Mouse (Mus musculus) E14TG2a.4 (cell line): ENCODE data around the gene Gm45140.

Experiments used
- CTCF ChIP-seq: conservative IDR thresholded peaks from 2 replicates; pipeline ENCODE4 v1.5.1; 2014; ENCODE audit warnings: low read length
- NANOG ChIP-seq: IDR thresholded peaks from 2 replicates; pipeline ENCODE4 v1.6.1; 2014; ENCODE audit warnings: borderline replicate concordance, low read length, mixed read lengths
- POU5F1 ChIP-seq: IDR thresholded peaks from 2 replicates; pipeline ENCODE4 v1.6.1; 2014; ENCODE audit warnings: low read length, borderline replicate concordance

DNA sequence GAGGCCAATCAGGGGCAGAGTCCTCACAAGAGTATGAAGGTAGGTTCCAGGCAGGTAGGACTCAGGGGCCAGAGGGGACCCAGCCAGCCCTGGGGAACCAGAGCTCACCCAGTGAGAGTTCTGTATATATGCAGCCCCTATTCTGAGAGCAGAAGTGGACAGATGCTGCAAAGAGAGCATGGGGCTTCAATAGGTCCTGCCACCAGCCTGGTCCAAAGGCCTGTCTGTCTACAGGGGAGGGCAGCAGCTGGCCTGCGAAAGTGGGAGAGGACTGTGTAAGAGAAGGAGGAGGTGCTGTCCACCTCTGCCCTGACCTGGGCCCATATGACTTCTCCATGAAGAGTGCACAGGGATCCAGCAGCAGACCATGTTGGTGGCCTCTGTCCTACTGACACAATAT, 58.9 kb downstream of the Gm45140 start:
- TF ChIP-seq CTCF, result no peak
- no peak for TF ChIP-seq POU5F1
- TF ChIP-seq NANOG, result no peak
